Mouse (Mus musculus): ENCODE results near the gene Pigp. TPM values are rescaled to one million over a fixed set of nuclear protein-coding genes. Genes with fewer than 3 reads are reported as not detected.
A peak's percentile ranks its signal among the peaks of the same experiment; 100 is the strongest.

The Pigp gene
- total and polyA plus RNA-seq, 3 experiments, result 63.8 to 163 (median 103) TPM

- Histone ChIP-seq H3K9ac (ENCODE audit: insufficient read depth, low read depth) (peak overlapping the region; percentile 55), H3K4me2 (ENCODE audit: insufficient read depth, low read depth, poor library complexity, severe bottlenecking) (peak overlapping the region; percentile 70)
- DNase-seq (ENCODE audit: extremely low read depth), result peak; percentile 45
Measured at GRCm38 (mm10) chr16:94328881-94329867, 42.5 kb downstream of the Pigp start.

More at GRCm38 (mm10) chr16:94328881-94329867, 42.5 kb downstream of the Pigp start:
- H3K9me3 ChIP-seq (replicated peaks; ENCODE audit: low read length), result no peaks in the 10 kb centered on the region
- in situ Hi-C loops (cut with MboI; ENCODE audit: low pct_ligation_motif_present, low pct_unique_long_range_greater_than_20kb, low sequenced_read_pairs), result no loop called here
- peak overlapping the region; percentile 42 for H3K27ac ChIP-seq (ENCODE audit: insufficient read depth, low read depth)
- H3K27me3 ChIP-seq (replicated peaks), result no peaks in the 10 kb centered on the region
- no peaks in the 10 kb centered on the region for H3K79me2 ChIP-seq (replicated peaks; ENCODE audit: control insufficient read depth, extremely low read depth, insufficient read depth, poor library complexity, severe bottlenecking)
- peaks cover 7 to 38% of the 10 kb centered on the region in 2 experiments for H3K4me1 ChIP-seq (ENCODE audit: control insufficient read depth in 1 of 2, insufficient read depth in 2 of 2)
- peaks cover 0 to 1% of the 10 kb centered on the region in 2 experiments for H3K36me3 ChIP-seq (replicated peaks in 1 of 2; ENCODE audit: control insufficient read depth in 1 of 2, insufficient read depth in 1 of 2, low read length in 1 of 2)
- peak overlapping the region in 2 of 3 experiments; percentile 21 to 66 for H3K4me3 ChIP-seq (replicated peaks in 1 of 3; ENCODE audit: low read depth in 2 of 3, low read length in 2 of 3, poor library complexity in 1 of 3)
- TF ChIP-seq NRF1 (IDR thresholded peaks at IDR 0.05; ENCODE audit: low read depth, low read length), result 0 out of 2 replicates have a peak, but pooled peaks have one; percentile 25
- no peak for TF ChIP-seq GABPA (IDR thresholded peaks at IDR 0.05; ENCODE audit: insufficient replicate concordance, low read depth, low read length)
- no peak for TF ChIP-seq POLR2AphosphoS2 (IDR thresholded peaks at IDR 0.05; ENCODE audit: low read depth, low read length)
- TF ChIP-seq USF2 (conservative IDR thresholded peaks at IDR 0.05; ENCODE audit: low read depth, low read length), result no peak
- no peak for TF ChIP-seq KAT2A (IDR thresholded peaks at IDR 0.05; ENCODE audit: insufficient replicate concordance, low read length)
- no peak for TF ChIP-seq USF1 (IDR thresholded peaks at IDR 0.05; ENCODE audit: low read depth, low read length)
- no peak for TF ChIP-seq JUN (IDR thresholded peaks at IDR 0.05; ENCODE audit: insufficient read depth, low read depth, low read length)
- peak; percentile 32; the same call in 1 of the 2 replicates for TF ChIP-seq POLR2A (IDR thresholded peaks at IDR 0.05; ENCODE audit: low read depth, low read length)
- no peak for TF ChIP-seq CHD1 (IDR thresholded peaks at IDR 0.05; ENCODE audit: low read depth, low read length)
- no peak for TF ChIP-seq TBP (conservative IDR thresholded peaks at IDR 0.05; ENCODE audit: low read depth, low read length)
- TF ChIP-seq MAX (IDR thresholded peaks at IDR 0.05; ENCODE audit: low read length), result no peak
- peak; percentile 51 for TF ChIP-seq MAZ (IDR thresholded peaks at IDR 0.05; ENCODE audit: low read depth, low read length)
- peak; percentile 37; the same call in 1 of the 2 replicates for TF ChIP-seq IRF4 (IDR thresholded peaks at IDR 0.05; ENCODE audit: low read depth, low read length)
- TF ChIP-seq MYC (IDR thresholded peaks at IDR 0.05; ENCODE audit: low read depth, low read length), result no peak
- peak; percentile 51; the same call in 1 of the 2 replicates for TF ChIP-seq ETS1 (conservative IDR thresholded peaks at IDR 0.05; ENCODE audit: low read depth, low read length)
- TF ChIP-seq ZNF384 (IDR thresholded peaks at IDR 0.05; ENCODE audit: low read depth, low read length), result no peak
- TF ChIP-seq BHLHE40 (IDR thresholded peaks at IDR 0.05; ENCODE audit: low read depth, low read length), result peak; percentile 66
- no peak for TF ChIP-seq EP300 (IDR thresholded peaks at IDR 0.05; ENCODE audit: low read length)
- TF ChIP-seq ZC3H11A (IDR thresholded peaks at IDR 0.05; ENCODE audit: low read depth, low read length), result no peak
- no peak for TF ChIP-seq ZKSCAN1 (IDR thresholded peaks at IDR 0.05; ENCODE audit: borderline replicate concordance, low read depth, low read length)
- no peak for TF ChIP-seq E2F4 (IDR thresholded peaks at IDR 0.05; ENCODE audit: insufficient replicate concordance, low read depth, low read length)
- TF ChIP-seq TCF12 (IDR thresholded peaks at IDR 0.05; ENCODE audit: low read depth, low read length), result no peak
- TF ChIP-seq ELF1 (IDR thresholded peaks at IDR 0.05; ENCODE audit: low read depth, low read length), result no peak
- TF ChIP-seq JUND (conservative IDR thresholded peaks at IDR 0.05; ENCODE audit: low read depth, low read length), result no peak
- peak; percentile 68 for TF ChIP-seq MXI1 (IDR thresholded peaks at IDR 0.05; ENCODE audit: low read depth, low read length)
- TF ChIP-seq NELFE (IDR thresholded peaks at IDR 0.05; ENCODE audit: low read depth, low read length), result peak; percentile 21; the same call in 1 of the 2 replicates
- TF ChIP-seq UBTF (IDR thresholded peaks at IDR 0.05; ENCODE audit: low read depth, low read length), result no peak
- TF ChIP-seq PAX5 (IDR thresholded peaks at IDR 0.05; ENCODE audit: low read length), result no peak
- TF ChIP-seq SIN3A (IDR thresholded peaks at IDR 0.05; ENCODE audit: low read length), result peak; percentile 65
- no peak for TF ChIP-seq RAD21 (IDR thresholded peaks at IDR 0.05; ENCODE audit: low read depth, low read length)
- TF ChIP-seq HCFC1 (IDR thresholded peaks at IDR 0.05; ENCODE audit: low read depth, low read length), result no peak; the same call in 1 of the 2 replicates
- no peak for TF ChIP-seq MAFK (IDR thresholded peaks at IDR 0.05; ENCODE audit: insufficient replicate concordance, low read length)
- TF ChIP-seq SMC3 (IDR thresholded peaks at IDR 0.05; ENCODE audit: low read depth, low read length), result no peak
- TF ChIP-seq RCOR1 (conservative IDR thresholded peaks at IDR 0.05; ENCODE audit: low read depth, low read length), result 0 out of 2 replicates have a peak, but pooled peaks have one; percentile 53
- TF ChIP-seq ZMIZ1 (IDR thresholded peaks at IDR 0.05; ENCODE audit: low read depth, low read length), result no peak
- TF ChIP-seq CHD2 (IDR thresholded peaks at IDR 0.05; ENCODE audit: low read length), result peak; percentile 43; the same call in 1 of the 2 replicates
- TF ChIP-seq CTCF (conservative IDR thresholded peaks at IDR 0.05 in 1 of 2, IDR thresholded peaks at IDR 0.05 in 1 of 2; ENCODE audit: low read depth in 2 of 2, low read length in 2 of 2), result no peak
- TF ChIP-seq MEF2A (IDR thresholded peaks at IDR 0.05; ENCODE audit: borderline replicate concordance, low read depth, low read length), result 0 out of 2 replicates have a peak, but pooled peaks have one; percentile 37
- dilution Hi-C loops (cut with MboI; ENCODE audit: extremely low pct_ligation_motif_present, extremely low pct_unique_long_range_greater_than_20kb, low sequenced_read_pairs), result no loop called here

Data from CH12.LX (cell line).